Mouse (Mus musculus) kidney, embryonic 15.5 days (tissue): ENCODE results near the gene Ccr6. TPM values are rescaled to one million over a fixed set of nuclear protein-coding genes. Genes with fewer than 3 reads are reported as not detected.
"Not testable (repeated sequence)": the region's sequence is repeated elsewhere in the genome, so short reads cannot be mapped to it uniquely, and the experiment has no call there.

Experiments used
- ATAC-seq: fragments of 200-750 bp; cut with Nextera tagmentation; replicated peaks from 2 replicates; pipeline ENCODE4 v1.8.0; 2017; ENCODE audit warnings: moderate TSS enrichment; ENCODE audit not compliant: low FRiP score
- H3K27ac ChIP-seq: fragments of 300-500 bp; sonication (generic); 2 replicates; pipeline ENCODE4 v1.5.1; 2015; ENCODE audit warnings: mild to moderate bottlenecking, inconsistent platforms
- H3K27me3 ChIP-seq: fragments of 300-500 bp; sonication (generic); 2 replicates; pipeline ENCODE4 v1.6.1; 2015; ENCODE audit warnings: inconsistent platforms
- H3K36me3 ChIP-seq: fragments of 300-500 bp; sonication (generic); 2 replicates; pipeline ENCODE4 v1.6.1; 2015; ENCODE audit warnings: inconsistent platforms
- H3K4me1 ChIP-seq: fragments of 300-500 bp; sonication (generic); 2 replicates; pipeline ENCODE4 v1.6.1; 2015; ENCODE audit warnings: inconsistent platforms
- H3K4me2 ChIP-seq: fragments of 300-500 bp; sonication (generic); 2 replicates; pipeline ENCODE4 v1.6.1; 2015; ENCODE audit warnings: moderate library complexity, mild to moderate bottlenecking, inconsistent platforms
- H3K4me3 ChIP-seq: fragments of 300-500 bp; sonication (generic); replicated peaks from 2 replicates; pipeline ENCODE4 v1.5.1; 2015; ENCODE audit warnings: mild to moderate bottlenecking, inconsistent platforms
- H3K9ac ChIP-seq: fragments of 300-500 bp; sonication (generic); 2 replicates; pipeline ENCODE4 v1.6.1; 2015; ENCODE audit warnings: mild to moderate bottlenecking, inconsistent platforms
- H3K9me3 ChIP-seq: fragments of 300-500 bp; sonication (generic); replicated peaks from 2 replicates; pipeline ENCODE4 v1.6.1; 2016; ENCODE audit warnings: inconsistent platforms
- WGBS: fragments of 180-500 bp; shearing (Covaris S2); methylation state at CpG from one replicate; pipeline ENCODE4 v1.1.7; 2015; ENCODE audit warnings: mixed read lengths; 5-methylcytosine and 5-hydroxymethylcytosine counted together
- polyA plus RNA-seq: library from polyadenylated mRNA; unstranded; fragments of >200 nt; fragmentation: Nextera tagmentation; extraction: Ambion mirVana; gene quantifications from 2 replicates; pipeline ENCODE4 v1.2.1, GENCODE M21; 2015

Gene Ccr6
- polyA plus RNA-seq, 1 experiment from 2014 or later, result not detected

GRCm38 (mm10) chr17:8264638-8265037 lies 28.8 kb downstream of the Ccr6 start:
- not testable (repeated sequence) for H3K4me2 ChIP-seq, ATAC-seq, H3K36me3 ChIP-seq, H3K27ac ChIP-seq, H3K27me3 ChIP-seq, H3K4me1 ChIP-seq, H3K9ac ChIP-seq, H3K9me3 ChIP-seq, H3K4me3 ChIP-seq
- WGBS, result 10% methylated on average over 7 of the region's 7 CpGs

- WGBS, result 56% methylated on average over 6 of the region's 6 CpGs
These were observed 36.4 kb downstream of the Ccr6 start for GRCm38 (mm10) chr17:8272054-8272749.

GRCm38 (mm10) chr17:8272951-8273350 lies 37.1 kb downstream of the Ccr6 start:
- H3K9ac ChIP-seq, result no peak overlapping the region
- H3K9me3 ChIP-seq, result no peaks in the 10 kb centered on the region
- 55% methylated on average over 6 of the region's 6 CpGs for WGBS
- H3K36me3 ChIP-seq, result no peaks in the 10 kb centered on the region
- no peak overlapping the region for H3K4me3 ChIP-seq
- H3K4me2 ChIP-seq, result no peak overlapping the region
- H3K27me3 ChIP-seq, result no peaks in the 10 kb centered on the region; the same call in 1 of the 2 replicates
- no peak for ATAC-seq
- H3K4me1 ChIP-seq, result peaks cover 3% of the 10 kb centered on the region; the same call in 1 of the 2 replicates
- H3K27ac ChIP-seq, result no peak overlapping the region

More at GRCm38 (mm10) chr17:8272054-8272749, 36.4 kb downstream of the Ccr6 start:
- Histone ChIP-seq H3K9me3 (no peaks in the 10 kb centered on the region), H3K9ac (no peak overlapping the region), H3K4me2 (no peak overlapping the region), H3K4me1 (peaks cover 3% of the 10 kb centered on the region; the same call in 1 of the 2 replicates), H3K36me3 (no peaks in the 10 kb centered on the region), H3K4me3 (no peak overlapping the region), H3K27me3 (peaks cover 5% of the 10 kb centered on the region), H3K27ac (no peak overlapping the region)
- no peak for ATAC-seq

- H3K4me2 ChIP-seq, result no peak overlapping the region
- H3K9me3 ChIP-seq, result no peaks in the 10 kb centered on the region
- no peaks in the 10 kb centered on the region; the same call in 1 of the 2 replicates for H3K27me3 ChIP-seq
- no peak overlapping the region for H3K4me3 ChIP-seq
- H3K27ac ChIP-seq, result no peak overlapping the region
- H3K9ac ChIP-seq, result no peak overlapping the region
- no peak for ATAC-seq
- peaks cover 3% of the 10 kb centered on the region; the same call in 1 of the 2 replicates for H3K4me1 ChIP-seq
- WGBS, result 74% methylated on average over 4 of the region's 4 CpGs
- no peaks in the 10 kb centered on the region for H3K36me3 ChIP-seq
These were observed 40.2 kb downstream of the Ccr6 start for GRCm38 (mm10) chr17:8276071-8276470.

GRCm38 (mm10) chr17:8276680-8277079 lies 40.8 kb downstream of the Ccr6 start:
- H3K4me2 ChIP-seq, result no peak overlapping the region
- ATAC-seq, result no peak
- H3K4me1 ChIP-seq, result no peaks in the 10 kb centered on the region
- H3K9me3 ChIP-seq, result no peaks in the 10 kb centered on the region
- no peak overlapping the region for H3K4me3 ChIP-seq
- no peaks in the 10 kb centered on the region for H3K36me3 ChIP-seq
- H3K27ac ChIP-seq, result no peak overlapping the region
- H3K9ac ChIP-seq, result no peak overlapping the region
- H3K27me3 ChIP-seq, result no peaks in the 10 kb centered on the region; the same call in 1 of the 2 replicates
- 78% methylated on average over 7 of the region's 7 CpGs for WGBS

- no peak for ATAC-seq
These were observed 41.4 kb downstream of the Ccr6 start for GRCm38 (mm10) chr17:8277266-8277665.

GRCm38 (mm10) chr17:8278356-8278755 lies 42.5 kb downstream of the Ccr6 start:
- WGBS, result 64% methylated on average over 3 of the region's 3 CpGs
- H3K27ac ChIP-seq, result no peak overlapping the region
- H3K9ac ChIP-seq, result no peak overlapping the region
- H3K4me2 ChIP-seq, result no peak overlapping the region
- no peak for ATAC-seq
- H3K9me3 ChIP-seq, result no peaks in the 10 kb centered on the region
- H3K27me3 ChIP-seq, result no peaks in the 10 kb centered on the region
- no peak overlapping the region for H3K4me3 ChIP-seq
- no peaks in the 10 kb centered on the region for H3K36me3 ChIP-seq
- peaks cover 6% of the 10 kb centered on the region for H3K4me1 ChIP-seq

More at GRCm38 (mm10) chr17:8277266-8277665, 41.4 kb downstream of the Ccr6 start:
- H3K27ac ChIP-seq, result no peak overlapping the region
- H3K4me1 ChIP-seq, result no peaks in the 10 kb centered on the region
- H3K9ac ChIP-seq, result no peak overlapping the region
- no peaks in the 10 kb centered on the region for H3K9me3 ChIP-seq
- H3K36me3 ChIP-seq, result no peaks in the 10 kb centered on the region
- no peak overlapping the region for H3K4me3 ChIP-seq
- no peak overlapping the region for H3K4me2 ChIP-seq
- H3K27me3 ChIP-seq, result no peaks in the 10 kb centered on the region; the same call in 1 of the 2 replicates
- 88% methylated on average over 3 of the region's 3 CpGs for WGBS

- Histone ChIP-seq H3K9ac (peak within 1 kb of the TSS; percentile 81), H3K27me3 (no peaks in the 10 kb centered on the region), H3K36me3 (no peaks in the 10 kb centered on the region), H3K27ac (peak within 1 kb of the TSS; percentile 95), H3K4me3 (peak within 1 kb of the TSS; percentile 79), H3K4me1 (peaks cover 18% of the 10 kb centered on the region), H3K9me3 (no peaks in the 10 kb centered on the region), H3K4me2 (peak within 1 kb of the TSS; percentile 90)
- peak; percentile 77 for ATAC-seq
- WGBS, result under 1% methylated on average over 33 of the region's 35 CpGs
These were observed 47.1 kb downstream of the Ccr6 start, which contains the start of gene Mpc1 for GRCm38 (mm10) chr17:8282821-8283525. Gene Mpc1 (plus strand): TSS chr17:8282904.

- ATAC-seq, result peak; percentile 98
- peaks cover 18% of the 10 kb centered on the region for H3K4me1 ChIP-seq
- no peaks in the 10 kb centered on the region for H3K27me3 ChIP-seq
- H3K36me3 ChIP-seq, result no peaks in the 10 kb centered on the region
- WGBS, result 0% methylated on average over 74 of the region's 77 CpGs
- H3K27ac ChIP-seq, result peak overlapping the region; percentile 95
- peak overlapping the region; percentile 90 for H3K4me2 ChIP-seq
- H3K9ac ChIP-seq, result peak overlapping the region; percentile 81
- peak overlapping the region; percentile 79 for H3K4me3 ChIP-seq
- H3K9me3 ChIP-seq, result no peaks in the 10 kb centered on the region
These were observed 47.8 kb downstream of the Ccr6 start for GRCm38 (mm10) chr17:8283526-8284253.

GRCm38 (mm10) chr17:8284254-8284661 lies 48.4 kb downstream of the Ccr6 start:
- Histone ChIP-seq H3K4me2 (peak overlapping the region; percentile 90), H3K9ac (peak overlapping the region; percentile 81), H3K4me3 (peak overlapping the region; percentile 79), H3K36me3 (peaks cover under 1% of the 10 kb centered on the region; the same call in 1 of the 2 replicates), H3K9me3 (no peaks in the 10 kb centered on the region), H3K27me3 (no peaks in the 10 kb centered on the region), H3K27ac (peak overlapping the region; percentile 95), H3K4me1 (peaks cover 18% of the 10 kb centered on the region)
- no peak; the same call in none of the 2 replicates for ATAC-seq
- WGBS, result 0% methylated on average over 32 of the region's 32 CpGs

GRCm38 (mm10) chr17:8285056-8285455 lies 49.2 kb downstream of the Ccr6 start:
- H3K36me3 ChIP-seq, result peaks cover 8% of the 10 kb centered on the region; the same call in 1 of the 2 replicates
- 32% methylated on average over 8 of the region's 8 CpGs for WGBS
- peak overlapping the region; percentile 90 for H3K4me2 ChIP-seq
- ATAC-seq, result no peak
- H3K27me3 ChIP-seq, result no peaks in the 10 kb centered on the region
- H3K9ac ChIP-seq, result no peak overlapping the region
- H3K27ac ChIP-seq, result no peak overlapping the region
- H3K9me3 ChIP-seq, result no peaks in the 10 kb centered on the region
- peak overlapping the region; percentile 79 for H3K4me3 ChIP-seq
- peaks cover 18% of the 10 kb centered on the region for H3K4me1 ChIP-seq
